Mouse (Mus musculus): ENCODE data around the gene Aoc2.

DNA sequence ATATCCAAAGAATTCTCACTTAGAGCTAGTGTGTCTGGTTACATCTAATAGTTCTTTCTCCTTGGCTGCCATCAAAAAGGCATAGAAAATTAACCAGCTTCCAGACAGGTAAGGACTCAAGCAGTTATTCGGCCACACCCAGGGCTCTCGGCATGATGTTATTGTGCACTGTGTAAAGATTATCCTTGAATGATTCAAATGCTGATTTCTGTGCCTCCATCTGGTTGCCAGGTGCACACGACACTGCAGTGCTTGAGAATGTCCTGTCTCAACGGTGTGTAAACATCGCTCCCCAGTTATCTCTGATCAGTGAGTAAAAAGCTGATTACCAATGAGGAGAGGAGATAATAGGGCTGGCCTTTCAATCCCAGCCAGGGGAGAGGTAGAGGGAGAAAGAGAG is 17.1 kb upstream of the Aoc2 start:
- TF ChIP-seq CTCF (IDR thresholded peaks at IDR 0.05; ENCODE audit: extremely low read depth, insufficient read depth, insufficient read length, insufficient replicate concordance) (no peak), POLR2A (IDR thresholded peaks at IDR 0.05; ENCODE audit: low read depth, low read length) (no peak)

All from spleen, adult 2 months (tissue).